Mouse (Mus musculus): ENCODE data around the gene Gtpbp2.

DNA sequence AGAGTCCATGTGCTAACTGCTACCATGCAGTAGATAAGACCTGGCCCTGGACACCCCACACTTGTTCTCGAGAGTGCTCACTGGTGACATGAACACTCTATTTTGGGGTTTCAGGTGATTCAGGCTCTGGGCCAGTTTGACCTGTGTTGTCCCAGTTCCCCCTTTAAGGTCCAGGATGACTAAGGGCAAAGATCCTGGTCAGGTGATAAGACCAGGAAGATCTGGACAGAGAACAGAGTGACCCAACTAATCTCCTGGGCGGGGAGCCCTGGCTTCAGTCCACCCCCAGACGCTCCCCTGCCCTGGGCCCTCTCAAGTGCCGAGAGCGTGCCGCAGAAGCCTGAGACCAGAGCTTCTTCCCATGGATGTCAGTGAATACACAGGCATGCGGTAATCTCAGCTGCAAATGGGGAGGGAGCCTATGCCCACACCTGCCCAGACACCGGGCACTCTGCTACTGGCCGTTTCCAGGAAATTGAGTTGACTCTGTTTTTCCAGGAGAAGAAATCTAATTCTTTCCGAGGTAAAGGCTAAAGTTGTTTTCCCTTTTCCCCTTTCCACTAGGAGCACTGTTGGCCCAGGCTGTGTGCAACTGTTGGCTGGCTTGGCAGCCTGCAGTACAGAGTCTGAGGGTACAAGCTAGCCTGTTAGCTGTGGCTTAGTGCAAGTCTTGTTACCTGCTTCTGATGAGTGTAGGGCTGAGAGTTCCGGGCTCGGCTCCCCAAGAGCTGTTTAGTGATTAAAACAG, 36.7 kb upstream of the Gtpbp2 start:
- TF ChIP-seq GATA1 (IDR thresholded peaks at IDR 0.05; ENCODE audit: borderline replicate concordance, low read length) (no peak), GATA2 (IDR thresholded peaks at IDR 0.05; ENCODE audit: borderline replicate concordance, low read depth, low read length) (no peak), CTCF (IDR thresholded peaks at IDR 0.05; ENCODE audit: low read depth, low read length) (no peak)

All from G1E (cell line).